Mouse (Mus musculus): ENCODE results near the gene Dpp8. TPM values are rescaled to one million over a fixed set of nuclear protein-coding genes. Genes with fewer than 3 reads are reported as not detected.
"Not testable (repeated sequence)": the region's sequence is repeated elsewhere in the genome, so short reads cannot be mapped to it uniquely, and the experiment has no call there.

Dpp8 gene
- polyA plus RNA-seq, 1 experiment from 2014 or later, result 23.2 TPM

DNA sequence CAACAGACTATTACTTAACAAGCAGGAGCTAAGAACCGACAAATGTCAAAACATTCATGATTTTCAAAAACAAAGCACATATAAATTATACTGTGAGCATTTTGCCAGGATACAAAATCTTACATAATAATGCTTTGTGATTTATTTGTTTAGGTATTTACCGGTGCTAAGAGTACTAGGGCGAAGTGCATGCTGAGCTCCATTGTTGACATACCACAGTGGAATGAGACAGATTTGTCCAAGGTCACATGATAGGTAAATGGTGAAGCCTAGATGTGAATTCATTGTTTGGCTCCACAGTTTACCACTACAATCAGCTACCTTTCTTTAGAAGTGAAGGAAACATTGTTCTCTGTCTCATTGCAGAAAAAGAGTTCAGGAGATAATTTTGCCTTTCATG lies 18.8 kb downstream of the Dpp8 start:
- ATAC-seq (replicated peaks; ENCODE audit: low FRiP score, low read depth) (no peak), DNase-seq (ENCODE audit: low spot score) (no peak)
- no peak for TF ChIP-seq CTCF (IDR thresholded peaks at IDR 0.05; ENCODE audit: low read depth)
- no peak overlapping the region for H3K4me3 ChIP-seq (replicated peaks; ENCODE audit: low read depth, low read length)
- H3K36me3 ChIP-seq (ENCODE audit: insufficient read depth, low read length), result peaks cover 70% of the 10 kb centered on the region
- no peaks in the 10 kb centered on the region for H3K4me1 ChIP-seq (replicated peaks; ENCODE audit: insufficient read depth, low read length)
- H3K27me3 ChIP-seq (ENCODE audit: insufficient read depth, low read length), result no peaks in the 10 kb centered on the region
- H3K4me2 ChIP-seq (ENCODE audit: low read length), result no peak overlapping the region
- H3K9ac ChIP-seq (ENCODE audit: low read depth, low read length), result no peak overlapping the region
- WGBS, result 89% methylated on average over 3 of the region's 3 CpGs
- no peak overlapping the region for H3K27ac ChIP-seq
- no peaks in the 10 kb centered on the region for H3K9me3 ChIP-seq (replicated peaks; ENCODE audit: low read length)

DNA sequence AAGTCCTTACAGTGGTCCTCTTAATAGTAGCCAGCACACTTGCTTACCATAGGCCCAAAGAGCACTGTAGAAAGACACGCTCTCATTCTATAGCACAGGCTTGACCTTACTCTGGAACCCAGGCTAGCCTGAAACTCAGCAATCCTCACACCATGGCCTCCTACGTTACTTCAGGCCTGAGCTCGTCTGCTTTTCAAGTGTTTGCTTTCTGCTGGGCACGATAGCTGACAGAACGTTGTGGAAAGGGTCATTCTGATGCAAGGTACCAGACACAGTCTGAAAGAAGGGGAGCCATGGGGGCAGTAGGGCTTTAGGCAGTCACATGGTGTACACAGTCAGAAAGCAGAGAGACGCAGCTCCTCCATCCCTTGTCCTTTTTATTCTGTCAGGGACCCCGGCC lies 32.0 kb downstream of the Dpp8 start:
- H3K36me3 ChIP-seq (ENCODE audit: insufficient read depth, low read length), result peaks cover 64% of the 10 kb centered on the region

DNA sequence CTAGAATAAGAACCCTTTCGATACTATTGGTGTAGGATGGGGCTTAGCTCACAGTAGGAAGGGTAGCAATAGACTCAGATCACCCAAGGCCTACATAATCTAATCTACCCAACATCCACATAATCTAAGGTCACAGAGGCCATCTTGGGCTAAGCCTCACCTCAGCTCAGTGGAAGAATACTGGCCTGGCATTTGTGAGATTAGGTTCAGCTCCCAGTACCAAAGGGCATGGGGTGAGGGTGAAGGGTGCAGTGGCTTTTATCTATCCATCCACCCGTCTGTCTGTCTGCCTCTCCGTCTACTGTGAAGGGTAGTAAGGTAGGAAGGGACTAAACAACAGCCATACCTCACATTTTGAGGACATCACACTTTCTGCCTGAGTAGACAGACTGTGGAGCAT lies 38.4 kb downstream of the Dpp8 start:
- Histone ChIP-seq H3K27ac (no peak overlapping the region), H3K4me2 (ENCODE audit: low read length) (no peak overlapping the region), H3K27me3 (ENCODE audit: insufficient read depth, low read length) (no peaks in the 10 kb centered on the region), H3K4me3 (replicated peaks; ENCODE audit: low read depth, low read length) (no peak overlapping the region), H3K36me3 (ENCODE audit: insufficient read depth, low read length) (peaks cover 51% of the 10 kb centered on the region), H3K4me1 (replicated peaks; ENCODE audit: insufficient read depth, low read length) (no peaks in the 10 kb centered on the region), H3K9ac (ENCODE audit: low read depth, low read length) (no peak overlapping the region), H3K9me3 (replicated peaks; ENCODE audit: low read length) (no peaks in the 10 kb centered on the region)
- no peak for TF ChIP-seq CTCF (IDR thresholded peaks at IDR 0.05; ENCODE audit: low read depth)
- 91% methylated on average over 3 of the region's 3 CpGs for WGBS
- ATAC-seq (replicated peaks; ENCODE audit: low FRiP score, low read depth), result no peak
- no peak for DNase-seq (ENCODE audit: low spot score)

More for the DNA sequence above, 32.0 kb downstream of the Dpp8 start:
- Histone ChIP-seq H3K9ac (ENCODE audit: low read depth, low read length) (no peak overlapping the region), H3K27me3 (ENCODE audit: insufficient read depth, low read length) (no peaks in the 10 kb centered on the region), H3K4me1 (replicated peaks; ENCODE audit: insufficient read depth, low read length) (no peaks in the 10 kb centered on the region), H3K4me3 (replicated peaks; ENCODE audit: low read depth, low read length) (no peak overlapping the region), H3K27ac (no peak overlapping the region), H3K4me2 (ENCODE audit: low read length) (no peak overlapping the region), H3K9me3 (replicated peaks; ENCODE audit: low read length) (no peaks in the 10 kb centered on the region)
- WGBS, result 96% methylated on average over 7 of the region's 7 CpGs
- DNase-seq (ENCODE audit: low spot score) (no peak), ATAC-seq (replicated peaks; ENCODE audit: low FRiP score, low read depth) (no peak)
- TF ChIP-seq CTCF (IDR thresholded peaks at IDR 0.05; ENCODE audit: low read depth), result no peak

DNA sequence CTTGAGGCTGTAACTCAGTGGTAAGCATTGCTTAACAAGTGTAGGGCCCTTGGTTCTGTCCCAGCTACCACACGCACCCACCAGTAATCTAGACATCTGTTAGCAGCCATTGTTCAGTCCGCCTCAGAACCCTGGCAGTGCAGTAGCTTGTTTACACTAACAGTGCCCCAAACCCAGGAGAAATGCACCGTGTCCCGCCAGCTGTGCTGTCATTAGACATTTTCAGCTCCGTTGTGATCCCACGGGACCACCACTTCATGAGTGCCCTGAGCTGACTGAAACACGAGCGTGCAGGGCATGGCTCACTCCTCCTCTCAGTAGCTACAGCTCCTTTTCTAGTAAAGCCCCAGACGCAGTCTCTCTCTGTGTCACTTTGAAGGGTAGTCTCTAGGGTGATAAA lies 41.3 kb downstream of the Dpp8 start:
- Histone ChIP-seq H3K4me3 (replicated peaks; ENCODE audit: low read depth, low read length) (no peak overlapping the region), H3K9me3 (replicated peaks; ENCODE audit: low read length) (no peaks in the 10 kb centered on the region), H3K27ac (no peak overlapping the region), H3K4me2 (ENCODE audit: low read length) (no peak overlapping the region), H3K4me1 (replicated peaks; ENCODE audit: insufficient read depth, low read length) (no peaks in the 10 kb centered on the region), H3K27me3 (ENCODE audit: insufficient read depth, low read length) (no peaks in the 10 kb centered on the region), H3K9ac (ENCODE audit: low read depth, low read length) (no peak overlapping the region), H3K36me3 (ENCODE audit: insufficient read depth, low read length) (peaks cover 52% of the 10 kb centered on the region)
- WGBS, result 59% methylated on average over 9 of the region's 9 CpGs
- DNase-seq (ENCODE audit: low spot score) (no peak), ATAC-seq (replicated peaks; ENCODE audit: low FRiP score, low read depth) (no peak)
- no peak for TF ChIP-seq CTCF (IDR thresholded peaks at IDR 0.05; ENCODE audit: low read depth)

DNA sequence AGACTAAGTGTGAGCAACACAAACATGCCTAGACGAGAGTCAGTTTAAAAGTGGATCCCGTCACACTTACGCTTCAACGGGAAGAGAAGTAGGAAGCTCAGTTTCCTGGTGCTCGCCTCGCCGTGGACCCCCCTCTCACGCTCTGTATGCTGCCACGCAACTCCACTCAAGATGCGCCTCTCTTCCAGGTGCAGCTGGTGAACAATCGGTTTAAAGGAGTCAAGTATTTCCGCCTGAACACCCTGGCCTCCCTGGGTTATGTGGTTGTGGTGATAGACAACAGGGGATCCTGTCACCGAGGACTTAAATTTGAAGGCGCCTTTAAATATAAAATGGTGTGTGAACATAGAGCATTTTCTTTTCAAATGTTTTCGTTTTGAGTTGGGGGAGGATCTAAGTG lies 42.0 kb downstream of the Dpp8 start:
- DNase-seq (ENCODE audit: low spot score), result no peak
- Histone ChIP-seq H3K27ac (no peak overlapping the region), H3K4me3 (replicated peaks; ENCODE audit: low read depth, low read length) (no peak overlapping the region), H3K9me3 (replicated peaks; ENCODE audit: low read length) (no peaks in the 10 kb centered on the region), H3K4me2 (ENCODE audit: low read length) (no peak overlapping the region), H3K36me3 (ENCODE audit: insufficient read depth, low read length) (peaks cover 52% of the 10 kb centered on the region), H3K27me3 (ENCODE audit: insufficient read depth, low read length) (no peaks in the 10 kb centered on the region), H3K4me1 (replicated peaks; ENCODE audit: insufficient read depth, low read length) (no peaks in the 10 kb centered on the region), H3K9ac (ENCODE audit: low read depth, low read length) (no peak overlapping the region)
- WGBS, result 85% methylated on average over 15 of the region's 15 CpGs
- TF ChIP-seq CTCF (IDR thresholded peaks at IDR 0.05; ENCODE audit: low read depth), result no peak
- ATAC-seq (replicated peaks; ENCODE audit: low FRiP score, low read depth), result no peak

DNA sequence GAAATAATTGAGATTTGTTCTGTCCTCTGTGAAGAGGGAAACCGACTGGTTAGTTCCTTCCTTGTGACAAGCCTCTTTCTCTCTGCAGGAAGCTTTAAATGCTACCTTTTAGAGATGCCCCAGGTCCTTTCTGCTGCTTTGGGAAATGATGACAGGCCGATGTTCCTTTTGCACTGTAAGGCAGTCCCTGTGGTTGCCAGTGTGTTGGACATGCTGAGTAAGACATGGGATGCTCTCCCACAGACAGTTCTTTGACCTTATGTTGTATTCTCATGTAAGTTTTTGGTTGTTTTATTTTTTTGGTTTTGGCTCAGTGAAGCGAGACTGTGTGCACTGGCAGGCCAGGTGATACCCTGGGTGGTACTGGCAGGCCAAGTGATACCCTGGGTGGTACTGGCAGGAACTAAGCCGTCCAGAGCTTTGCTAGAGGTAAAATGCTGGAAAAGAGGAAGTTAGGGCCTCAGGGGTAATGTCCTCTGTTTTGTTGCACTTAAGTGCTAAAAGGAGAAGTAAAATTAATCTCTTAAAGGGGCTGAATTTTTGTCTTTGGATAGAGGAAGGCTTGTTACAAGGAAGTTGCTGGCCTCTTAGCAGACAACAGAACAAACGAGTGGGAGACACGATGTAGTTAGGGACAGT lies 42.8 kb downstream of the Dpp8 start:
- Histone ChIP-seq H3K9me3 (replicated peaks; ENCODE audit: low read length) (no peaks in the 10 kb centered on the region), H3K4me2 (ENCODE audit: low read length) (no peak overlapping the region), H3K9ac (ENCODE audit: low read depth, low read length) (no peak overlapping the region), H3K36me3 (ENCODE audit: insufficient read depth, low read length) (peaks cover 52% of the 10 kb centered on the region), H3K27ac (no peak overlapping the region), H3K27me3 (ENCODE audit: insufficient read depth, low read length) (no peaks in the 10 kb centered on the region), H3K4me3 (replicated peaks; ENCODE audit: low read depth, low read length) (no peak overlapping the region), H3K4me1 (replicated peaks; ENCODE audit: insufficient read depth, low read length) (no peaks in the 10 kb centered on the region)
- no peak for TF ChIP-seq CTCF (IDR thresholded peaks at IDR 0.05; ENCODE audit: low read depth)
- 78% methylated on average over 6 of the region's 6 CpGs for WGBS
- ATAC-seq (replicated peaks; ENCODE audit: low FRiP score, low read depth), result no peak
- DNase-seq (ENCODE audit: low spot score), result no peak

DNA sequence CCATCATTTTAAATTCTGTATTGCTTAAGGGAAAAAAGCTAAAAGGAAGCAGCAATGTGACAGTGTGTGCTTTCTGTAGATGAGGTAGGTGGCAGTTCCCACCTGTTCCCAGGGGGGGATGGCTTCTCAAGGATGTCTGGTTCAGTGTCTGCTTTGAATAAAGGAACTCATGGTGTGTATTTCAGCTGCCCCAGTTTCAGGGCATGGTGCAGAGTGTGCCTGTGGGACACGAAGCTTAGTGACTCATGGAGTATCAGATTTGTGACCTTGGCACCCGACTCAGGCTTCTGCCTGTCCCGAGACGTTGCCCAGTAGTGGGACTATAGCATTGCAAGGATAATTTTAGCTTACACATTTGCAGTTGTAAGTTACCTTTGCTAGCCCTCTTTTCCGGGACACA lies 45.3 kb downstream of the Dpp8 start:
- DNase-seq (ENCODE audit: low spot score) (no peak), ATAC-seq (replicated peaks; ENCODE audit: low FRiP score, low read depth) (no peak)
- no peaks in the 10 kb centered on the region for H3K9me3 ChIP-seq (replicated peaks; ENCODE audit: low read length)
- no peak overlapping the region for H3K4me2 ChIP-seq (ENCODE audit: low read length)
- no peaks in the 10 kb centered on the region for H3K4me1 ChIP-seq (replicated peaks; ENCODE audit: insufficient read depth, low read length)
- no peak overlapping the region for H3K9ac ChIP-seq (ENCODE audit: low read depth, low read length)
- H3K27ac ChIP-seq, result no peak overlapping the region
- H3K36me3 ChIP-seq (ENCODE audit: insufficient read depth, low read length), result peaks cover 42% of the 10 kb centered on the region
- H3K4me3 ChIP-seq (replicated peaks; ENCODE audit: low read depth, low read length), result no peak overlapping the region
- no peaks in the 10 kb centered on the region for H3K27me3 ChIP-seq (ENCODE audit: insufficient read depth, low read length)
- 71% methylated on average over 5 of the region's 5 CpGs for WGBS
- no peak for TF ChIP-seq CTCF (IDR thresholded peaks at IDR 0.05; ENCODE audit: low read depth)

DNA sequence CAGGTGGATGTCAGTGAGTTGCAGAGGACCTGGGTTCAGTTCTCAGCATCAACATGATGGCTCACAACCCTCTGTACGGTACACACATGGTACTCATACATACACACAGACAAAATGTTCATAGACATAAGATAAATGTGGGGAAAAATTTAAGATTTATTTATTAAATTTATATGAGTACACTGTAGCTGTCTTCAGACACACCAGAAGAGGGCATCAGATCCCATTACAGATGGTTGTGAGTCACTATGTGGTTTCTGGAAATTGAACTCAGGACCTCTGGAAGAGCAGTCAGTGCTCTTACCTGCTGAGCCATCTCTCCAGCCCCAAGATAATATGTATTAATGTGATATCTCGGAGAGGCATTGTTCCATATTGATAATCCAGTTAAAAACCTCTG lies 47.9 kb downstream of the Dpp8 start:
- H3K9me3 ChIP-seq (replicated peaks; ENCODE audit: low read length); H3K4me3 ChIP-seq (replicated peaks; ENCODE audit: low read depth, low read length); H3K4me1 ChIP-seq (replicated peaks; ENCODE audit: insufficient read depth, low read length); H3K27me3 ChIP-seq (ENCODE audit: insufficient read depth, low read length); H3K9ac ChIP-seq (ENCODE audit: low read depth, low read length); H3K27ac ChIP-seq; DNase-seq (ENCODE audit: low spot score); H3K4me2 ChIP-seq (ENCODE audit: low read length); ATAC-seq (replicated peaks; ENCODE audit: low FRiP score, low read depth): not testable (repeated sequence)
- H3K36me3 ChIP-seq (ENCODE audit: insufficient read depth, low read length), result peaks cover 45% of the 10 kb centered on the region
- 94% methylated on average over 2 of the region's 2 CpGs for WGBS
